Mouse (Mus musculus) cerebellum, postnatal 25 days (tissue): ENCODE measurements at regions not wholly inside any gene's neighbourhood (a gene's known extent, or its start where the extent isn't known, plus 50 kb on each side); places are given as distances from the start of the nearest gene placed in this dataset.
A peak's percentile ranks its signal among the peaks of the same experiment; 100 is the strongest.

Experiments used
- DNase-seq, 2 experiments: peaks; one replicate each; pipeline ENCODE4 v3.0.0; 2021; ENCODE audit warnings: mixed read lengths in 2 of 2

DNA sequence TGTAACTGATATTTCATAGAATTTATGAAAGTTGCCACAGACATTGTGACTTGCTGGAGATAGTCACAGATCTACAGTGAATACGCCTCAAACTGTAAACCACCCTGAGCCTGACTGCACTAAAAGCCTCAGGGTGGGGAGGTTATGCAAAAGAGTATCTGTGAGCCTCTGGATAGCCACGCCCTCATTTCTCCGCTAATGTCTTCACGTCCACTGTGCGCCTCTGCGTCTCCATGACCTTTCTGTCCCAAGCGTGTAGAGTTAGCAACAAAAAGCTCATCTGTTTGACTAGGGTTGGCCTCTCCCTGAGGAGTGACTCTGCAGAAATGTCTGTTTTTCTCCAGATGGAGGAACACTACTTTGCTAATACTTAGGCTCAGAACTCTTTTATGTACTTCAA lies 170.8 kb upstream of the Gm49356 start:
- no peak for DNase-seq

DNA sequence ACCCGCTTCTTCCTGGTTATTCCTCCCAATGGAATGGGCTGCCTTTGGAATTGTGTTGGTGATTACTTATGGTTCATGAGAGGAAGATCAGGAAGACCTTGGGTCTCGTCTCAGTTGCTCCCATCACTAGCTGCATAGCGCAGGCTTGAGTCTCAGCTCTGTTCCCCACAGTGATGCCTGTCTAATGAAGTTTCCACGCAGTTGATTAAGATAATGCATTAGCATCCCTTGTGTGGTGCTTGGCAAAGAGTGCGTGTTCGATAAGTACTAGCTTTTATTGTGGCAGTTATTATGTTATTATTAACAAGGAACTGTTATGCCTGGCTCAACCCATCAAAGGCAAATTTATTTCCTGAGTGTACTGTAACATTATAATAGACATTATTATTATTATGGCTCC lies 169.7 kb upstream of the Gm49356 start:
- no peak for DNase-seq

DNA sequence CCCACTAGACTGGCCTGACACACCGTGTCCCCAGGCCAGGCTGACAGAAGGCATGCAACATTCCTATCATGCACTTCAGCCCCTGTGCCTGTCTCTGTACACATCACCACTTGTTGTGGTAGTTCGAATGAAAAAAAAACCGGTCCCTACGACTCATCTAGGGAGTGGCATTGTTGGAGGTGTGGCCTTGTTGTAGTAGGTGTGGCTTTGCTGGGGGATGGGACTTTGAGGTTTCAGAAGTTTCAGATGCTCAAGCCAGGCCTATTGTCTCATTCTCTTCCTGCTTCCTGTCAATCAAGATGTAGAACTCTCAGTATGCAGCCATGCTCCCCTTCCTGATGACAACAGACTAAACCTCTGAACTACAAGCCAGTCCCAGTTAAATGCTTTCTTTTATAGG lies 162.1 kb upstream of the Gm49356 start:
- no peak for DNase-seq

DNA sequence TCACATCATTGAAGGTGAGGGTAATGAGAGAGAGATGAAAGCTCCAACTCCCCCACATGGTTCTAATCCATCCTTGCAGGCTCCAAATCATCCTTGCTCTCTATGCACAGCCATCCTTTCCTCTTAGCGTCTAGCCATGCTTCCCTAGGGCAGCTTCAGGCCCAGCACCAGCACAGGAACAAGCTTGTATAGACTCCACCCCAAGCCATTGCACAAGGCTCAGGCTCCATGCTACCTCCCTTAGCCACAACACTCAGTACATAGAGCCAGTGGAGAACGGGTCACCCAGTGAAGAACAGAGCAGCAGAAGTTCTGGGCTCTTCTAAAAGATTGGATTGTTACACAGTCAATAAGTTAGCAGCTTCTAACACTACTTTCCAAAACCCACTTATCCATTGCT lies 160.8 kb upstream of the Gm49356 start:
- DNase-seq = no peak

DNA sequence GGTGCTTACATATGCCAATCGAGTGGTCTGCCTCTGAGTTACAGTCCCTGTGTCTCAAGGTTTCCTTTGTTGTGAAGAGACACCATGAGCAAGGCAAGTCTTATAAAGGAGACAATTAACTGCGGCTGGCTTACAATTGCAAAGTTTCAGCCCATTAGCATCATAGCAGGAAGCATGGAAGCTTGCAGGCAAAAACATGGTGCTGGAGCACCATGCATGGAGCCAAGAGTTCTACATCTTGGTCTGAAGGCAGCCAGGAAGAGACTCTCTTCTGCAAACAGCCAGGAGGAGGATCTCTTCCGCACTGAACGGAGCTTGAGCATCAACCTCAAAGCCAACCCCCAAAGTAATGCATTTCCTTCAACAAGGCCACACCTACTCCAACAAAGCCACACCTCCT lies 158.2 kb upstream of the Gm49356 start:
- no peak for DNase-seq

DNA sequence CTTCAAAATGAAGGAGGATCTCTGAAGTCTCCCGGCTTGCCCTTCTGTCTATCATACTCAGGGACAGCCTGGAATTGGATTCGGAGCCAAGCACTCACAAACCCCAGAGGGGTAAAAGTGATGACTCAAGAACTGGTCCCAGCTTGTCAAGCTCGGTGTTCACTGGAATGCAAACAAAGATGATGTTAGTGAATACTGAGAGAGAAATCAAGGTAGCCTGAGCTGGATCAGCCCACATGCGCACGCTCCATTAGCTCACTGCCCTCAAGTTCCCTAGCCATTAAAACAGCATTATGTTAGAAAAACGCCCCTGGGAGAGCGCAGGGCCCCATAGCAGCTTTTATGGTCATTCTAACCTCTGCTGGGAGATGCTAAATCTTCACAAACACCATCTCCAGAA lies 157.8 kb upstream of the Gm49356 start:
- DNase-seq = no peak

DNA sequence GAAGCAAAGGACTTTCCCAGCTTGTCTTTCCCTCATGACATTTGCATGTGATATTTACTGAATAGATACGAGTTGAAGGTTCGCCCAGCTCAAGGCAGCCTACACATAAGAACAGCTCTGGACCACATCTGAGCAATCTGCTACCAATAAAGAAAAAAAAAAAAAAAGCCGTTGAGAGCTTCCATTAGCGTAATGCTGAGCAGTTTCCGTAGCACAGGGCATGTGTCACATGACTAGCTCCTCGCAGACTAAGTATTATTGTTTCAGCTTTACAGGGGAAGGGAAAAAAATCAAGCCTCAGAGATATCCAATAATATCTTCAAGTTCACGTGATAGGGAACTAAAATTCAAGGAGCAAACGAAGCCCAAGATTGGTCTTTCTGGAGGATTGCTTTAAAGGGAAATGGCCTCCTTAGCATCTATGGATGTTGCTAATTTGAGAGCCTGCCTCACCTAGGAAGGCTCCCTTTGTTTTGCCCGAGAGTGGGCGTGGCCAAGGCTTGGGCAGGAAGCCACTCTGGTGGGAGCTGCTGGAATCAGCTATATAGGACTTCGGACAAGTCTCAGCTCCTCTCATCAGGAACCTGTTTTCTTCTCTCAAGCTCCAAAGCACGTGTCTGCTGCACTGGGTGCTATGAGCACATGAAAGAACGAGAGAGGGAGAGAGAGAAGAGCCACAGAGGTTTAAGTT lies 157.0 kb upstream of the Gm49356 start:
- peak in 1 of 2 experiments; percentile 21 for DNase-seq
